Mouse (Mus musculus) stomach, postnatal 0 days (tissue): ENCODE measurements around the gene Macrod1. TPM values are rescaled to one million over a fixed set of nuclear protein-coding genes. Genes with fewer than 3 reads are reported as not detected.

Experiments
- ATAC-seq: fragments of 200-750 bp; cut with Nextera tagmentation; 2 replicates; pipeline ENCODE4 v1.8.0; 2017; ENCODE audit not compliant: low FRiP score, low TSS enrichment
- DNase-seq: peaks from one replicate; pipeline ENCODE4 v3.0.0-alpha.2; 2016; ENCODE audit warnings: low spot score
- H3K27ac ChIP-seq: fragments of 300-500 bp; sonication (generic); replicated peaks from 2 replicates; pipeline ENCODE4 v1.5.1; 2014; ENCODE audit warnings: mild to moderate bottlenecking, control low read depth
- H3K27me3 ChIP-seq: fragments of 300-500 bp; sonication (generic); 2 replicates; pipeline ENCODE4 v1.6.1; 2014; ENCODE audit warnings: low read length; ENCODE audit not compliant: control insufficient read depth, insufficient read depth
- H3K36me3 ChIP-seq: fragments of 300-500 bp; sonication (generic); 2 replicates; pipeline ENCODE4 v1.6.1; 2014; ENCODE audit warnings: low read length, mixed read lengths; ENCODE audit not compliant: control insufficient read depth, insufficient read depth
- H3K4me1 ChIP-seq: fragments of 300-500 bp; sonication (generic); replicated peaks from 2 replicates; pipeline ENCODE4 v1.6.1; 2014; ENCODE audit warnings: antibody characterized with exemption; ENCODE audit not compliant: control insufficient read depth, insufficient read depth
- H3K4me2 ChIP-seq: fragments of 300-500 bp; sonication (generic); replicated peaks from 2 replicates; pipeline ENCODE4 v1.6.1; 2014; ENCODE audit warnings: low read depth, mild to moderate bottlenecking, control low read depth, moderate library complexity
- H3K4me3 ChIP-seq: fragments of 300-500 bp; sonication (generic); 2 replicates; pipeline ENCODE4 v1.5.1; 2014; ENCODE audit warnings: low read depth, low read length, control low read depth
- H3K9ac ChIP-seq: fragments of 300-500 bp; sonication (generic); 2 replicates; pipeline ENCODE4 v1.6.1; 2014; ENCODE audit warnings: mild to moderate bottlenecking, low read length, control low read depth, mixed read lengths
- H3K9me3 ChIP-seq: fragments of 300-500 bp; sonication (generic); 2 replicates; pipeline ENCODE4 v1.6.1; 2016; ENCODE audit warnings: low read length; ENCODE audit not compliant: control insufficient read depth
- CTCF ChIP-seq: IDR thresholded peaks from 2 replicates; pipeline ENCODE4 v1.5.1; 2016; ENCODE audit warnings: antibody characterized with exemption, low read depth, mild to moderate bottlenecking, moderate library complexity
- EP300 ChIP-seq: optimal IDR thresholded peaks from 2 replicates; pipeline ENCODE3; 2016; ENCODE audit warnings: antibody characterized with exemption
- WGBS: fragments of 180-500 bp; shearing (Covaris S2); extraction: QIAGEN DNeasy Blood & Tissue Kit; methylation state at CpG from one replicate; pipeline ENCODE4 v1.1.7; 2014; 5-methylcytosine and 5-hydroxymethylcytosine counted together
- polyA plus RNA-seq: library from polyadenylated mRNA; unstranded; fragments of >200 nt; fragmentation: Nextera tagmentation; extraction: Ambion mirVana; gene quantifications from 2 replicates; pipeline ENCODE4 v1.2.1, GENCODE M21; 2015

Gene Macrod1
- polyA plus RNA-seq, 1 experiment from 2014 or later: 16.8 TPM

DNA sequence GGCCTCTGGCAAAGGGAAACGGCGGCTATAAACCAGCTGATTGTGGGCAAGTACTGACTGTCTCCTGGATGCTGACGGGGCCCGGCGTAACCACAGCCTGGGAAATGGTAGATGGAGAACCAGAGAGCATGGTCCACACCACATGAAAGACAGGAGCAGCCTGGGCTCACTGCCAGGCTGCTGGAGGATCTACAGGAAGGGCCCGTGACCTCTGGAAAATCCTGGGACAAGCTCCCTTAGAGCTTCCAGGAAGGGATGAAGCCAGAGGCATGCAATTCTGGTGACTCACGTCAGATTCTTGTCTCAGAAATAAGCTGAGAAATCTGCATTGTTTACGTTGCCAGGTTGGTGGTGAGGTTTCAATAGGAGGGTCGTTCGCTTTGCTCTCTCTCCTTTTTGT is 1.8 kb upstream of the Macrod1 start:
- ATAC-seq (no peak; the same call in 1 of the 2 replicates), DNase-seq (no peak)
- peak overlapping the region; percentile 53 for H3K27ac ChIP-seq
- no peaks in the 10 kb centered on the region; the same call in 1 of the 2 replicates for H3K4me1 ChIP-seq
- H3K4me2 ChIP-seq: no peak overlapping the region
- H3K27me3 ChIP-seq: no peaks in the 10 kb centered on the region
- TF ChIP-seq EP300: no peak
- TF ChIP-seq CTCF: no peak
- no peak overlapping the region for H3K9ac ChIP-seq
- no peak overlapping the region for H3K4me3 ChIP-seq
- WGBS: 40% methylated on average over 10 of the region's 10 CpGs
- H3K36me3 ChIP-seq: no peaks in the 10 kb centered on the region
- H3K9me3 ChIP-seq: no peaks in the 10 kb centered on the region

GRCm38 (mm10) chr19:7055173-7055572 is 1.4 kb upstream of the Macrod1 start:
- no peaks in the 10 kb centered on the region; the same call in 1 of the 2 replicates for H3K4me1 ChIP-seq
- 23% methylated on average over 3 of the region's 3 CpGs for WGBS
- peak overlapping the region; percentile 53 for H3K27ac ChIP-seq
- H3K9me3 ChIP-seq: no peaks in the 10 kb centered on the region
- no peaks in the 10 kb centered on the region for H3K36me3 ChIP-seq
- DNase-seq (no peak), ATAC-seq (no peak)
- TF ChIP-seq CTCF (peak; percentile 51), EP300 (no peak)
- H3K27me3 ChIP-seq: no peaks in the 10 kb centered on the region
- no peak overlapping the region for H3K4me3 ChIP-seq
- no peak overlapping the region for H3K4me2 ChIP-seq
- no peak overlapping the region for H3K9ac ChIP-seq

DNA sequence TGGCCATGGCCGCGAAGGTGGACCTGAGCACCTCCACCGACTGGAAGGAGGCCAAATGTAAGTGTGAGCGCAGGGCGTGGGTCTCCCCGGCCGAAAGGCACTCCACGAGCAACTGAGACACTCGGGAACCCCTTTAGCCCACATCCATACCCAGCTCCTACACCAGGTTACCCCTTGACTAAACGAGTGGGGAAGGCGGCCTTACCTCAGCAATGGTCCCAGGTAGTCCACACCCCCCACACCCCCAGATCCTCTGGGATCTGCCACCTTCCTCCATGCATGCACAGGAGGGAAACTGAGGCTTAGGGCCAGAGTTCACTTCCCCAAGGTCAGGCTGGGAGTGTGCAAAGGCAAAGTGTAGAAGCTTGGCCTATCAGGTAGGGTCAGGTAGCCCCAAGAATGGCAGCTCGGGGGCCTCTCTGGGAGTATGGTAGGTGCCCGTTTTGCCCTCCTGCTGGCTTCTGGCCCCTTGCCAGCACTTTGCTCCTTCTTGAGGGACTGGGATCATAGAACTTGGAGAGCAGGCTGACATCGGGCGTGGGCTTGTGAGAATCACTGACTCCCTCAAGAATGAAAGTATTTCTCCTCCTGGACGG is 614 bp downstream of the Macrod1 start:
- H3K36me3 ChIP-seq: no peaks in the 10 kb centered on the region
- peak overlapping the region; percentile 64 for H3K4me3 ChIP-seq
- DNase-seq (peak; percentile 81), ATAC-seq (peak; percentile 20)
- peak overlapping the region; percentile 78 for H3K27ac ChIP-seq
- H3K4me2 ChIP-seq: peak overlapping the region; percentile 100
- TF ChIP-seq EP300 (no peak), CTCF (no peak)
- H3K9ac ChIP-seq: peak overlapping the region; percentile 70
- H3K4me1 ChIP-seq: no peaks in the 10 kb centered on the region; the same call in 1 of the 2 replicates
- 2% methylated on average over 16 of the region's 16 CpGs for WGBS
- H3K27me3 ChIP-seq: no peaks in the 10 kb centered on the region
- H3K9me3 ChIP-seq: no peaks in the 10 kb centered on the region

DNA sequence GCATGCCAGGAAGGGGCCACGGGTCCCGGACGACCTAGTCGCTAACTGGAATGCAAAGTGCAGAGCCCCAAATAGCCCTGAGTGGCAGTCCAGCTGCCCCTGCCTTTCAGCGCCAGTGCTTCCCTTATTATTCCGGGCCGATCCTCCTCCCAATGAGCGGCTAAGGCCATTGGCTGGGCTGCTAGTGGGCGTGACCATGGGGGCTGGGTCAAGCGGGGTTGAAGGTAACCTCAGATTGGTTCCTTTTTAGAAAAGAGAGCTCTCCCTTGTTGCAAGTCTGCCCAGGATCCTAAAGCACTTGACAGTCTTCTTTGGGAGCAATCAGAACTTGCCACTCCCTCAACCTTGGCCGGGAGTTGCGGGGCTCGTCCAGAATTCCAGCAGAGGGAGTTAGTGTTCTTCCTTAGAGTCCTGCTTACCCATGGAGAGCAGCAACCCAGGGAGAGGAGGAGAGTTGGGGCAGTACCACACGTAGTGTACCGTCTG is 1.2 kb downstream of the Macrod1 start:
- Histone ChIP-seq H3K27me3 (no peaks in the 10 kb centered on the region), H3K4me3 (peak overlapping the region; percentile 64), H3K4me1 (no peaks in the 10 kb centered on the region; the same call in 1 of the 2 replicates), H3K9ac (peak overlapping the region; percentile 70; the same call in 1 of the 2 replicates), H3K36me3 (no peaks in the 10 kb centered on the region), H3K27ac (peak overlapping the region; percentile 78), H3K9me3 (no peaks in the 10 kb centered on the region), H3K4me2 (peak overlapping the region; percentile 100)
- WGBS: under 1% methylated on average over 15 of the region's 15 CpGs
- peak; percentile 91 for DNase-seq
- ATAC-seq: peak; percentile 80
- TF ChIP-seq CTCF: peak; percentile 75
- no peak for TF ChIP-seq EP300

- Histone ChIP-seq H3K27me3 (no peaks in the 10 kb centered on the region), H3K4me2 (peak overlapping the region; percentile 100; the same call in 1 of the 2 replicates), H3K9me3 (no peaks in the 10 kb centered on the region), H3K27ac (peak overlapping the region; percentile 78; the same call in 1 of the 2 replicates), H3K36me3 (no peaks in the 10 kb centered on the region), H3K4me3 (no peak overlapping the region), H3K9ac (no peak overlapping the region), H3K4me1 (no peaks in the 10 kb centered on the region; the same call in 1 of the 2 replicates)
- ATAC-seq: no peak
- no peak for TF ChIP-seq CTCF
- TF ChIP-seq EP300: no peak
- DNase-seq: no peak
- 70% methylated on average over 6 of the region's 6 CpGs for WGBS
These were observed 1.9 kb downstream of the Macrod1 start for GRCm38 (mm10) chr19:7058541-7058940.

DNA sequence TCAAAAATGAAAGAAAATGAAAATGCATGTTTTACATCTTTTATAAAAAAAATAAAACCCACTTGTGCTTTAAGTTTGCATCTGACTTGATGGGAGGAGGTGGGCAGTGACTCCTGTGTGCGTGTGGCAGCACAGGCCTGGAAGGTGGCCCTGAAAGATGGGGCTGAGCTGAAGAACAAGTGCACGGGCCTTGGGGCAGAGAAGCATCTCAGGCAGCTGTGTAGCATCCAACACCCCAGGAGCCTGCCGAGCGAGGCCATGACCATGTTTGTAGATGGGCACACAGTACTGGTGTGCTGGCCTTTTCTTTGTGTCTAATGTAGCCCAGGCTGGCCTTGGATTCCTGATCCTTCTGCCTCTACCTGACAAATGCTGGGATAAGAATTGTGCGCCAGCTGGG is 5.5 kb downstream of the Macrod1 start:
- Histone ChIP-seq H3K27ac (no peak overlapping the region), H3K9me3 (no peaks in the 10 kb centered on the region), H3K27me3 (no peaks in the 10 kb centered on the region), H3K36me3 (no peaks in the 10 kb centered on the region), H3K4me2 (no peak overlapping the region), H3K9ac (no peak overlapping the region), H3K4me3 (no peak overlapping the region), H3K4me1 (peaks cover 3% of the 10 kb centered on the region)
- DNase-seq (no peak), ATAC-seq (no peak)
- TF ChIP-seq EP300: no peak
- no peak for TF ChIP-seq CTCF
- 87% methylated on average over 5 of the region's 5 CpGs for WGBS
